Mouse (Mus musculus): ENCODE data around the gene Tssk1. TPM values are rescaled to one million over a fixed set of nuclear protein-coding genes. Genes with fewer than 3 reads are reported as not detected.
A peak's percentile ranks its signal among the peaks of the same experiment; 100 is the strongest.

Gene Tssk1
- polyA plus RNA-seq, 1 experiment from 2014 or later: 0.04 TPM

GRCm38 (mm10) chr16:17890917-17891566 lies 3.0 kb upstream of the Tssk1 start:
- TF ChIP-seq CTCF (IDR thresholded peaks at IDR 0.05; ENCODE audit: low read depth): no peak
- Histone ChIP-seq H3K4me3 (ENCODE audit: low read depth, low read length) (peak overlapping the region; percentile 62), H3K9me3 (ENCODE audit: control insufficient read depth) (no peaks in the 10 kb centered on the region), H3K36me3 (ENCODE audit: control insufficient read depth, insufficient read depth) (no peaks in the 10 kb centered on the region), H3K27me3 (replicated peaks; ENCODE audit: control insufficient read depth, insufficient read depth, low read length) (no peaks in the 10 kb centered on the region), H3K9ac (ENCODE audit: low read depth, low read length) (peak overlapping the region; percentile 78), H3K27ac (ENCODE audit: low read depth, low read length) (peak overlapping the region; percentile 92), H3K4me1 (replicated peaks; ENCODE audit: control insufficient read depth, insufficient read depth, low read length) (peaks cover 8% of the 10 kb centered on the region), H3K4me2 (replicated peaks; ENCODE audit: low read depth) (peak overlapping the region; percentile 74)
- WGBS: 0% methylated on average over 44 of the region's 44 CpGs
- ATAC-seq: peak; percentile 77

- 0% methylated on average over 37 of the region's 38 CpGs for WGBS
- H3K27ac ChIP-seq (ENCODE audit: low read depth, low read length): peak within 1 kb of the TSS; percentile 92
- ATAC-seq: peak; percentile 98
- H3K4me2 ChIP-seq (replicated peaks; ENCODE audit: low read depth): peak within 1 kb of the TSS; percentile 74
- peaks cover 8% of the 10 kb centered on the region for H3K4me1 ChIP-seq (replicated peaks; ENCODE audit: control insufficient read depth, insufficient read depth, low read length)
- no peak for TF ChIP-seq CTCF (IDR thresholded peaks at IDR 0.05; ENCODE audit: low read depth)
- H3K9ac ChIP-seq (ENCODE audit: low read depth, low read length): peak within 1 kb of the TSS; percentile 78
- H3K9me3 ChIP-seq (ENCODE audit: control insufficient read depth): no peaks in the 10 kb centered on the region
- H3K27me3 ChIP-seq (replicated peaks; ENCODE audit: control insufficient read depth, insufficient read depth, low read length): no peaks in the 10 kb centered on the region
- peak within 1 kb of the TSS; percentile 62 for H3K4me3 ChIP-seq (ENCODE audit: low read depth, low read length)
- no peaks in the 10 kb centered on the region for H3K36me3 ChIP-seq (ENCODE audit: control insufficient read depth, insufficient read depth)
These were observed 2.5 kb upstream of the Tssk1 start, which contains the start of gene Gm20518 for GRCm38 (mm10) chr16:17891567-17891959. Gene Gm20518, minus strand, starts transcription at chr16:17891671.

- Histone ChIP-seq H3K9ac (ENCODE audit: low read depth, low read length) (no peak overlapping the region), H3K4me2 (replicated peaks; ENCODE audit: low read depth) (no peak overlapping the region), H3K27ac (ENCODE audit: low read depth, low read length) (no peak overlapping the region), H3K27me3 (replicated peaks; ENCODE audit: control insufficient read depth, insufficient read depth, low read length) (no peaks in the 10 kb centered on the region), H3K4me1 (replicated peaks; ENCODE audit: control insufficient read depth, insufficient read depth, low read length) (peaks cover 8% of the 10 kb centered on the region), H3K36me3 (ENCODE audit: control insufficient read depth, insufficient read depth) (no peaks in the 10 kb centered on the region), H3K9me3 (ENCODE audit: control insufficient read depth) (no peaks in the 10 kb centered on the region), H3K4me3 (ENCODE audit: low read depth, low read length) (no peak overlapping the region)
- no peak for TF ChIP-seq CTCF (IDR thresholded peaks at IDR 0.05; ENCODE audit: low read depth)
- no peak for ATAC-seq
- WGBS: 59% methylated on average over 3 of the region's 3 CpGs
These were observed 1.4 kb upstream of the Tssk1 start for GRCm38 (mm10) chr16:17892606-17893005.

- Histone ChIP-seq H3K27me3 (replicated peaks; ENCODE audit: control insufficient read depth, insufficient read depth, low read length) (no peaks in the 10 kb centered on the region), H3K36me3 (ENCODE audit: control insufficient read depth, insufficient read depth) (peaks cover 15% of the 10 kb centered on the region), H3K27ac (ENCODE audit: low read depth, low read length) (no peak overlapping the region), H3K4me1 (replicated peaks; ENCODE audit: control insufficient read depth, insufficient read depth, low read length) (peaks cover 4% of the 10 kb centered on the region; the same call in 1 of the 2 replicates), H3K9me3 (ENCODE audit: control insufficient read depth) (no peaks in the 10 kb centered on the region), H3K4me3 (ENCODE audit: low read depth, low read length) (no peak overlapping the region), H3K4me2 (replicated peaks; ENCODE audit: low read depth) (no peak overlapping the region), H3K9ac (ENCODE audit: low read depth, low read length) (no peak overlapping the region)
- TF ChIP-seq CTCF (IDR thresholded peaks at IDR 0.05; ENCODE audit: low read depth): no peak
- ATAC-seq: no peak
These were observed 2.1 kb downstream of the Tssk1 start for GRCm38 (mm10) chr16:17896091-17896490.

- no peak for ATAC-seq
- no peaks in the 10 kb centered on the region for H3K9me3 ChIP-seq (ENCODE audit: control insufficient read depth)
- no peak within 1 kb of the TSS for H3K9ac ChIP-seq (ENCODE audit: low read depth, low read length)
- no peak within 1 kb of the TSS for H3K4me3 ChIP-seq (ENCODE audit: low read depth, low read length)
- no peaks in the 10 kb centered on the region for H3K4me1 ChIP-seq (replicated peaks; ENCODE audit: control insufficient read depth, insufficient read depth, low read length)
- peaks cover 38% of the 10 kb centered on the region for H3K36me3 ChIP-seq (ENCODE audit: control insufficient read depth, insufficient read depth)
- 89% methylated on average over 14 of the region's 14 CpGs for WGBS
- H3K4me2 ChIP-seq (replicated peaks; ENCODE audit: low read depth): no peak within 1 kb of the TSS
- H3K27ac ChIP-seq (ENCODE audit: low read depth, low read length): no peak within 1 kb of the TSS
- H3K27me3 ChIP-seq (replicated peaks; ENCODE audit: control insufficient read depth, insufficient read depth, low read length): no peaks in the 10 kb centered on the region
- no peak for TF ChIP-seq CTCF (IDR thresholded peaks at IDR 0.05; ENCODE audit: low read depth)
These were observed 4.4 kb downstream of the Tssk1 start, which contains the start of the genes Dgcr2 and Tssk2 for GRCm38 (mm10) chr16:17898462-17898861. Gene Dgcr2, minus strand, starts transcription at chr16:17898562. Gene Tssk2, plus strand, starts transcription at chr16:17898637.

- Histone ChIP-seq H3K9me3 (ENCODE audit: control insufficient read depth) (no peaks in the 10 kb centered on the region), H3K4me2 (replicated peaks; ENCODE audit: low read depth) (peak within 1 kb of the TSS; percentile 82), H3K4me1 (replicated peaks; ENCODE audit: control insufficient read depth, insufficient read depth, low read length) (peaks cover 5% of the 10 kb centered on the region; the same call in 1 of the 2 replicates), H3K36me3 (ENCODE audit: control insufficient read depth, insufficient read depth) (peaks cover 33% of the 10 kb centered on the region), H3K27ac (ENCODE audit: low read depth, low read length) (no peak within 1 kb of the TSS), H3K27me3 (replicated peaks; ENCODE audit: control insufficient read depth, insufficient read depth, low read length) (peaks cover 44% of the 10 kb centered on the region), H3K4me3 (ENCODE audit: low read depth, low read length) (peak within 1 kb of the TSS; percentile 86), H3K9ac (ENCODE audit: low read depth, low read length) (peak within 1 kb of the TSS; percentile 64)
- TF ChIP-seq CTCF (IDR thresholded peaks at IDR 0.05; ENCODE audit: low read depth): peak; percentile 84
- under 1% methylated on average over 35 of the region's 35 CpGs for WGBS
- peak; percentile 93 for ATAC-seq
These were observed 17.1 kb downstream of the Tssk1 start, which contains the start of gene Ess2 for GRCm38 (mm10) chr16:17911052-17911595. Gene Ess2, minus strand, starts transcription at chr16:17911348.
